Mouse (Mus musculus) limb, embryonic 10.5 days (tissue): ENCODE measurements around the gene Smc5. TPM values are rescaled to one million over a fixed set of nuclear protein-coding genes. Genes with fewer than 3 reads are reported as not detected.

Experiments
- DNase-seq: peaks from one replicate; pipeline ENCODE4 v3.0.0-alpha.2; 2017; ENCODE audit warnings: low spot score
- H3K27ac ChIP-seq: fragments of 300-500 bp; sonication (generic); 2 replicates; pipeline ENCODE4 v1.5.1; 2016; ENCODE audit warnings: mild to moderate bottlenecking
- H3K27me3 ChIP-seq: fragments of 300-500 bp; sonication (generic); 2 replicates; pipeline ENCODE4 v1.6.1; 2016; ENCODE audit warnings: low read depth, mild to moderate bottlenecking; ENCODE audit not compliant: poor library complexity, severe bottlenecking
- H3K36me3 ChIP-seq: fragments of 300-500 bp; sonication (generic); 2 replicates; pipeline ENCODE4 v1.6.1; 2016; ENCODE audit warnings: mild to moderate bottlenecking, moderate library complexity
- H3K4me1 ChIP-seq: fragments of 300-500 bp; sonication (generic); 2 replicates; pipeline ENCODE4 v1.6.1; 2016
- H3K4me3 ChIP-seq: fragments of 300-500 bp; sonication (generic); 2 replicates; pipeline ENCODE4 v1.5.1; 2016; ENCODE audit warnings: mild to moderate bottlenecking, moderate library complexity
- H3K9me3 ChIP-seq: fragments of 300-500 bp; sonication (generic); replicated peaks from 2 replicates; pipeline ENCODE4 v1.6.1; 2016; ENCODE audit warnings: mild to moderate bottlenecking
- WGBS: fragments of 180-500 bp; shearing (Covaris S2); methylation state at CpG from one replicate; pipeline ENCODE4 v1.1.7; 2016; 5-methylcytosine and 5-hydroxymethylcytosine counted together
- polyA plus RNA-seq: library from polyadenylated mRNA; unstranded; fragments of >200 nt; fragmentation: Nextera tagmentation; extraction: Ambion mirVana; gene quantifications from 2 replicates; pipeline ENCODE4 v1.2.1, GENCODE M21; 2016

Gene Smc5
- polyA plus RNA-seq, 1 experiment from 2014 or later = 49.4 TPM

GRCm38 (mm10) chr19:23162387-23162809 lies 111.3 kb downstream of the Smc5 start:
- WGBS = 31% methylated on average over 8 of the region's 8 CpGs
- Histone ChIP-seq H3K27ac (no peak overlapping the region), H3K4me3 (no peak overlapping the region), H3K27me3 (no peaks in the 10 kb centered on the region), H3K9me3 (no peaks in the 10 kb centered on the region), H3K4me1 (peaks cover 25% of the 10 kb centered on the region), H3K36me3 (no peaks in the 10 kb centered on the region)
- DNase-seq = no peak

- H3K27ac ChIP-seq = peak overlapping the region; percentile 15; the same call in 1 of the 2 replicates
- no peak overlapping the region for H3K4me3 ChIP-seq
- WGBS = 63% methylated on average over 10 of the region's 10 CpGs
- no peak for DNase-seq
- no peaks in the 10 kb centered on the region for H3K27me3 ChIP-seq
- H3K36me3 ChIP-seq = no peaks in the 10 kb centered on the region
- peaks cover 25% of the 10 kb centered on the region for H3K4me1 ChIP-seq
- no peaks in the 10 kb centered on the region for H3K9me3 ChIP-seq
These were observed 113.8 kb downstream of the Smc5 start for GRCm38 (mm10) chr19:23159780-23160395.

Other genes starting within 250 kb of the Smc5 start
- 0.74 and 1.3 TPM in 2 replicates for gene Klf9, start 132.7 kb downstream of the Smc5 start, polyA plus RNA-seq
- 2.0 and 2.3 TPM in 2 replicates for gene Mamdc2, start 174.5 kb upstream of the Smc5 start, polyA plus RNA-seq